Mouse (Mus musculus): Measurements from ENCODE around the gene Scgn.

- TF ChIP-seq GATA1 (IDR thresholded peaks at IDR 0.05; ENCODE audit: borderline replicate concordance, low read length) = no peak
- TF ChIP-seq FLI1 (IDR thresholded peaks at IDR 0.05; ENCODE audit: low read length) = no peak
Observed at GRCm38 (mm10) chr13:23971870-23972269, 19.1 kb downstream of the Scgn start.

All from megakaryocyte, embryonic 14.5 days (primary cell).